Mouse (Mus musculus): Measurements from ENCODE around the gene Tradd. TPM values are rescaled to one million over a fixed set of nuclear protein-coding genes. Genes with fewer than 3 reads are reported as not detected.
"Not testable (repeated sequence)": the region's sequence is repeated elsewhere in the genome, so short reads cannot be mapped to it uniquely, and the experiment has no call there.

Gene Tradd
- total RNA-seq, 2 experiments from 2014 or later: 6.7 to 7.9 TPM

DNA sequence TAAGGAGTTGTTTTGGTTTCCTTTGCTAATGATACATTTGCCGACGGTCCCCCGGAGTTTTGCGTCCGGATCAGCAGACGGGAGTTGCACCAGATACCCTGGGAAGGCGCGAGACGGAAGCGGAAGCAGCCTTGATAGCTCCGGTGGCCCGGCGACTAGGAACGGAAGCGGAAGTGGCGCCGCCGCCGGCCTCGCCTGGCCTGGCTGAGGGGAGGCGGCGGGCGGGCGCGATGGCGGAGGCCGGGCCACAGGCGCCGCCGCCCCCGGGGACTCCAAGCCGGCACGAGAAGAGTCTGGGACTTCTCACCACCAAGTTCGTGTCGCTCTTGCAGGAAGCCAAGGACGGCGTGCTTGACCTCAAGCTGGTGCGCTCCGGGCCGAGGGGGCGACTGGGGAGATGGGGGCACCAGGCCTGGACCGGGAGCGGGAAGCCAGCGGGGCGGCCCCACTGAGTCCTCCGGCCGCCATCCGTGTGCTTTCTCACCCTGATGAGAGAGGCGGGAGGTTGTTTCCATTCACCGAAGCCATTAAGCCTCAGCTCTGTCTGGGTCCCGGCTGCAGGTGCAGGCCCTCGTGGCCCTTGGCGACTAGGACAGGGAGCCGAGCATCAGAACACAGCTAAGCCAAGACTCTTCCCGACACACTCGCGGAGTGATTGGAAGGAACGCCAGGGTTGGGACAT lies 33.2 kb upstream of the Tradd start, which contains the start of gene E2f4:
E2f4 (plus strand) TSS at position 153 of the 682 bp plus-strand sequence.
- intact Hi-C loops (cut with DNase I): no loop called here
- peak; percentile 88 to 95 for DNase-seq (ENCODE audit: low spot score in 2 of 2)

DNA sequence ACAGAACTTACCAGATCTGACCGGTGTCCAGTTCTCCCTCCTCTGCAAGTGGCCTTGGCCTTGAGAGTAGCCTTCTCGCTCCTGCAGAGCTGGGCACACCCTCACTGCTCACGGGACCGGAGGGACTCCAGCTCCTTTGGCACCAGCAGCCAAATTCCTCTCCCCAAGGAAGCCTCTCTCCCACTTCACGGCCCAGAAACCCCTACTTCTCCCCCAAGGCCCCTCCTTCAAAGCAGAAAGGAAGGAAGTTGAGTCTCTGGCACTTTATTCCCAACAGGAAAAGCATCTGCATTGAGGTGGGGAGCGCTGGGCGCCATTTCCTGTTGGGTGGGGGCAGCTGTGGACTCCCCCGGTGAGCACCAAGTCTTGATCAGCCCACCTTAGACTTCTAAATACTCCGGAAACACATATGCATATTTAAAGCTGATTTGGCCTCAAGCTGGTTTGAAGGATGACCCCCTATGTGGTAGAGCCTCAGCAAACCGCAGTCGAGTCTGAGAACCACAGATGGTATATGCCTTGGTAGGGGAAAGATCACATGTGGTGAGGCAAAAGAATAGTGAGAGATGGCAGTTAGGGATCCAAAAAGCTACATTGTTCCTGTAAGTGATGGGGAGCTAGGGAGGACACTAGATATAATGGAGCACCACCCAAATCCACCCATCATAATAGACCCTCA lies 31.6 kb upstream of the Tradd start, which contains the start of gene Exoc3l:
Exoc3l (minus strand) TSS at position 207 of the 679 bp plus-strand sequence.
- intact Hi-C loops (cut with DNase I): no loop called here

DNA sequence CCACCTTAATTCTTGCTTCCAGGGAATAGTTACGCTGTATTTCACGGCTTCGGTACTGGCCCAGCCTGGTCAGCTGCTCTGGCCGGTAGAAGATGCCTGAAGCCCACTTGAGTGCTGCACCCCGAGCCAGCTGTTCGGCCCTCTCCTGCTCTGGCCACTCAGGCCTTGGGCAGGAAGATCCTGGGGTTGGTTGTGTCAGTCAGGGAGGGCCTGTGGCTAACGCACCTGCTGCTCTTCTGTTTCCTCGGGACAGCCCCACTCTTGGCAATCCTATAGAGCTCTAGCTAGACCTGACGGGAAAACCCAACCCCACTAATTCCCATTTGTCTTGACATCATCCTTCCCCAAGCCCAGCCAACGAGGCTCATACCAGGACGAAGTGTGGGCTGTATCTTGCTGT lies 30.8 kb upstream of the Tradd start:
- intact Hi-C loops (cut with DNase I): no loop called here
- no peak for DNase-seq (ENCODE audit: low spot score in 2 of 2)

More for the DNA sequence above, 31.6 kb upstream of the Tradd start, which contains the start of gene Exoc3l:
- DNase-seq (ENCODE audit: low spot score in 2 of 2): no peak

- intact Hi-C loops (cut with DNase I): loop anchor here (5.0 kb wide), 1 partner anchor 637 kb away; no protein-coding TSS in a partner anchor
- no peak for DNase-seq (ENCODE audit: low spot score in 2 of 2)
Measured at GRCm38 (mm10) chr8:105294776-105295175, 30.4 kb upstream of the Tradd start.

DNA sequence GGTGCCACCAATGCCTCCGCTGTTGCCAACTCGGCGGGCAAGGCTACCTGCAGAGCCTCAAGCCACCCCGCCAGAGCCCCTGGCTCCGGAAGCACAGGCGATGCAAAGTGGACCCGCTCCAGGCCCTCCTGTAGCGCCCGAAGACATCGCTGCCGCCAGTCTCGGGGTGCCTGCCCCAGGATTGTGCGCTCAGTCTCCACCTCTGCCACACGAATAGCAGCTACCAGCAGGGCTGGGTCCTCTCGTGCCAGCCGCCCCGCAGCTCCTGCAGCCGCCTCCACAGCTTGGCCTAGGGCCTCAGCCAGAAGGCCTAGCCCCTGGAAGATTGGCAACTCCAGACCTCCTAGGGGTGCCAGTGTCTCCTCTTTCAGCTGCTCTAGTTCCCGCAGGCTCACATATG lies 29.0 kb upstream of the Tradd start:
- intact Hi-C loops (cut with DNase I): loop anchor here (5.0 kb wide), 1 partner anchor 636 kb away; no protein-coding TSS in a partner anchor
- DNase-seq (ENCODE audit: low spot score in 2 of 2): no peak

- intact Hi-C loops (cut with DNase I): loop anchor here (5.0 kb wide), 1 partner anchor 635 kb away; no protein-coding TSS in a partner anchor
- no peak for DNase-seq (ENCODE audit: low spot score in 2 of 2)
Measured at GRCm38 (mm10) chr8:105292471-105292870, 28.1 kb upstream of the Tradd start.

GRCm38 (mm10) chr8:105291802-105292201 lies 27.4 kb upstream of the Tradd start:
- intact Hi-C loops (cut with DNase I): loop anchor here (5.0 kb wide), 1 partner anchor 635 kb away; no protein-coding TSS in a partner anchor
- DNase-seq (ENCODE audit: low spot score in 2 of 2): not testable (repeated sequence)

- intact Hi-C loops (cut with DNase I): loop anchor here (5.0 kb wide), 1 partner anchor 634 kb away; no protein-coding TSS in a partner anchor
- DNase-seq (ENCODE audit: low spot score in 2 of 2): not testable (repeated sequence)
Measured at GRCm38 (mm10) chr8:105291364-105291763, 27.0 kb upstream of the Tradd start.

DNA sequence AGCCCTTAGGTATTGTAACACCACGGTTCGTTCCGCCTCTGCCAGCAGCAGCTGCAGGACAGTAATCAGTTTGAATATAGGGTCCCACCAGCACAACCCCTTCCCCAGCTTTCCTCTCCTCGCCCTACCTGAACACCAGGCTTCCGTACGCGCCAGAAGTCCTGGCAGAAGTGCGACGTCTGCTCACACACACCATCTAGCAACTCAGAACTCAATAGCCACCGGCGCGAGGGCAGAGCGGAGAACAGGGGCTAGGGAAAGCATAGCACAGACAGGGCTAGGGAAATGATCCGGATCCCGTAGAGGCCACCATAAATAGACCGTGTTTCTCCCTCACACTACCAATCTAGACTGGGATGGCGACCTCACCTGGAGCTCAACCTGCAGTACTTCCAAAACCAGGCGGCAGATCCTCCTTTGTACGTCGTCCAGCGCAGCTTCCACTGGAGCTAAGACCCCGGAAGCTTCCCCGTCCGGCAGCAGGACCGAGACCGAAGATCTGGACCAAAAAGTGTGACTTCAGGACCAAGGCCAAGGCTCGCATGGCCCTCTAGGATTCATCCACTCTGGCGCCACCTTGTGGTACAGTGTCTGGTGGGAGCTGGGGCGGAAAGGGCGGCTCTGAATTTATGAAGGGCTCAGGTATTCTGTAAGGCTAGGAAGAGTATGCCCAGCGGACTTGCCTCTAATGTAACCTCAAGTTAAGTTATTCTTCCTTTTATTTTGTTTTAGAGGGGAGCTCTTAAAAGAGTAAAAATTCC lies 26.3 kb upstream of the Tradd start:
- intact Hi-C loops (cut with DNase I): loop anchor here (5.0 kb wide), 1 partner anchor 633 kb away; no protein-coding TSS in a partner anchor
- DNase-seq (ENCODE audit: low spot score in 2 of 2): peak; percentile 70 to 79

DNA sequence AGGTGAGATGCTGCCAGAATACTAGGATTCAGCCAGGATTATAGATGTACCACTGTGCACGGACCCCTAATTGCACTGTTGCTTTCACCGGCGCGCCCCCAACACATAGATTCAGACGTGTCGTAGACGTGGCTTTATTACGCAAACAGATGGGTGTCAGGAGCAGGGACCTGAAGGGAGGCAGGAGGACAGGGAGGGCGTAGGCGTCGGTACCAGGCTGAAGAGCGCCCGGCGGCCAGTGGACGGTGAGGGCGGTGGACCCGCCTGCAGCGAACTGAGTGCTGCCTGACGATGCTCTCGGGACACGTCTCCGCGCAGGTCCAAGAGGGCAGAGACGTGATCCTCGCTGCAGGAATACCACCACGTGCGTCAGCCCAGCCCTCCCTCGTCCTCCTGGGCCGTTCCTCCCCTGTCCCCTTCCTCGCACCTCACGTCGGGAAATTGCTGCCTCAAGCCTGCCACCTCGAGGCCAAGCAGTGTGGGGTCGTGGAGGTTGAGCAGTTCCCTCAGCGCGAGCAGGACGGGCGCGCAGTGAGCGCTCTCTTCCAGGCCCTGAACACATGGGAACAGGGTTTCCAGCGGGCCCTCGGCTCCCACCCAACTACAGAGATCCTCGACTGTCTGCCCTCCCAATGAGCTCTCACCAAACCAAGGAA lies 25.5 kb upstream of the Tradd start, which contains the start of gene 4931428F04Rik:
4931428F04Rik (minus strand) TSS at position 60 of the 656 bp plus-strand sequence.
- intact Hi-C loops (cut with DNase I): loop anchor here (5.0 kb wide), 2 partner anchors 633 to 648 kb away; partner anchors contain the start of gene Ciao2b

GRCm38 (mm10) chr8:105288958-105289732 lies 24.7 kb upstream of the Tradd start:
- DNase-seq (ENCODE audit: low spot score in 2 of 2): peak; percentile 97

More for the DNA sequence above, 25.5 kb upstream of the Tradd start, which contains the start of gene 4931428F04Rik:
- DNase-seq (ENCODE audit: low spot score in 2 of 2): peak in 1 of 2 experiments; percentile 61

GRCm38 (mm10) chr8:105288231-105288630 lies 23.8 kb upstream of the Tradd start:
- DNase-seq (ENCODE audit: low spot score in 2 of 2): no peak
- intact Hi-C loops (cut with DNase I): loop anchor here (5.0 kb wide), 1 partner anchor 646 kb away; the partner anchor contains the start of gene Ciao2b

More at GRCm38 (mm10) chr8:105288958-105289732, 24.7 kb upstream of the Tradd start:
- intact Hi-C loops (cut with DNase I): loop anchor here (5.0 kb wide), 1 partner anchor 647 kb away; the partner anchor contains the start of gene Ciao2b

DNA sequence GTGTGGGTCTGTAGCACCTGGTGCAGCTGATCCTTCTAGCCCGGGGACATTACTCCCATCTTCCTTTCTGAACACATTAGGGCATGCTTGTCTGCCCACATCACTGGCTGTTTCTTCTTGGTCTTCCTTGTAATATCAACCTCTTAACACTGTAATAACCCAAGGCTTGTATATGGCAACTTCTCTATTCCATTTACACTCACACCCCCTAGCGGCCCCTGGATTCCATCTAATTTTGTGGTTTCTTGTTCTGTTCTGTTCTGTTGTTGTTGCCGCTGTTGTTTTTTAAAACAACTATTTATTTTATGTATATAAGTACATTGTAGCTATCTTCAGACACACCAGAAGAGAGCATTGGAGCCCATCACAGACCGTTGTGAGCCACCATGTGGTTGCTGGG lies 22.5 kb upstream of the Tradd start:
- no peak for DNase-seq (ENCODE audit: low spot score in 2 of 2)
- intact Hi-C loops (cut with DNase I): loop anchor here (5.0 kb wide), 1 partner anchor 645 kb away; the partner anchor contains the start of gene Ciao2b

DNA sequence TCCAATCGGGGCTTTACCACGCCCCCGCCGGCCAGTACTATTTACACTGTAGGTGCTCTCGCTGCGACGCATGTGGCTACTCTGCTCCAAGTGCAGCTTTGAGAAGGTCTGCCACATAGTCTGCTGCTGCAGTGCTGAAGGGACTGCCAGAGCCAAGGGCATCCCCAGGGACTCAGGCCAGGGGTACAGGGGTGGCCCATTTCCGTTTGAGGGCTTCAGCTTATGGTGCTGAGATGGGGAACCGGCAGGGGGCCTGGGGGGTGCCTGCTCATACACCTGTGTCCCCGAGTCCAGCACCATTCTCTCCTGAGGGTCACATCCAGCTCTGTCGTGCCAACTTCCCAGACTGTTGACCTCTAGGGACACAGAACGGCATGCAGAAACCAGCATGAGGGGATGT lies 21.1 kb upstream of the Tradd start:
- DNase-seq (ENCODE audit: low spot score in 2 of 2): no peak

DNA sequence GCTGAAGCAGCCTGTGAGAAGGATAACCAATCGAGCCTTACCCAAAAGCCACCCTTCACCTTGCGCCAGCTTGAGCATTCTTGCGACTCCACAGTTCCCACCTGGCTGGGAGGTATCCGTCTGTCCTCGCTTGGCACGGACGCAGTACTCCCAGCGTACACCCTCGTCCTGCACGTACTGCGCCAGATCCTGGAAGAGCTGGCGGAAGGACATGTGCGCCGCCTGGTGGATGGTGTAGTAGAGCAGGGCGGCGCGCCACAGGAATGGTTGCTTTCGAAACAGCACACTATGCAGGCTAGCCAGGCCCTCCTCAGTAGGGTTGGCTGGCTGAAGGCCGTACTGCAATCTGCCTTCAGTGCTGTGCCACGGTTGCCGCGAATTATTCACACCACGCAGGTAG lies 18.7 kb upstream of the Tradd start:
- intact Hi-C loops (cut with DNase I): no loop called here
- no peak for DNase-seq (ENCODE audit: low spot score in 2 of 2)

More for the DNA sequence above, 21.1 kb upstream of the Tradd start:
- intact Hi-C loops (cut with DNase I): loop anchor here (5.0 kb wide), 1 partner anchor 643 kb away; the partner anchor contains the start of gene Ciao2b

DNA sequence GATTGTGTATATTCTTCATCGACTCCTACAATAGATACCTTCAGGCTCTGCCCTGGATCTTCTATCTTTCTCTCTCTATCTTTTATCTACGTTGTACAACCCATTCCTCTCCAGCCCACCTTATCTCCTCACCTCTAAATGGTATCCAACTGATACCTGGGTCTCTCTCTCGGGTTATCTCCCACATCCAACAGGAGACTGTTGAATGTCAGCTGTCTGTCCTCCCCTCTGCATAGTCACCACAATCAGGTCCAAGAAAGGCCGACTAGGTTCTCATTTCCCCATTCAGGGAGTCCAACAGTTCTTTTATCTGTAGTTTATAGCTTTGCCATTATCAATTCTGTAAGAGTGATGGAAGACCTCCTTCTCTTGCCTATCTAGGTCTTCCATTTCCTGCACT lies 17.8 kb upstream of the Tradd start:
- no peak for DNase-seq (ENCODE audit: low spot score in 2 of 2)
- intact Hi-C loops (cut with DNase I): no loop called here

DNA sequence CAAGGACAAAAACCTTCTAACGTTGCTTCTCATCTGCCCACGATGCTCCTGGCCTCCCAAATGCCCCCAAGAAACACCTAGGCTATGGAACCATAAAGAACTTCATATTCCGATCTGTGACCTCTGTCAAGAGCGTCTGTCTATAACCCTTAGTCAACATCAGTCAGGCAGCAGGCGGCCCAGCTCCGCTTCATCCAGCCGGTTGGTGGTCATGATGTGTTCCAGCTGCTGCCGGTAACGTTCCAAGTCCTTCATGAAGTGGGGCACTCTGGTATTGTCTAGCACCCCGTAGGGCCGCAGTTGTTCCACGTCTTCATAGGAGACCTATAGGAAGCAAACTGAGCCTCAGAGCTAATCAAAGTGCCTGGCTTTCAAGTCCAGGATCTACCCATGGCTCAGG lies 17.4 kb upstream of the Tradd start:
- DNase-seq (ENCODE audit: low spot score in 2 of 2): no peak

GRCm38 (mm10) chr8:105280567-105280966 lies 16.2 kb upstream of the Tradd start:
- no peak for DNase-seq (ENCODE audit: low spot score in 2 of 2)
- intact Hi-C loops (cut with DNase I): no loop called here

More for the DNA sequence above, 17.4 kb upstream of the Tradd start:
- intact Hi-C loops (cut with DNase I): no loop called here
